Mouse (Mus musculus): ENCODE measurements around the gene Tyk2.

Tyk2 gene

DNA sequence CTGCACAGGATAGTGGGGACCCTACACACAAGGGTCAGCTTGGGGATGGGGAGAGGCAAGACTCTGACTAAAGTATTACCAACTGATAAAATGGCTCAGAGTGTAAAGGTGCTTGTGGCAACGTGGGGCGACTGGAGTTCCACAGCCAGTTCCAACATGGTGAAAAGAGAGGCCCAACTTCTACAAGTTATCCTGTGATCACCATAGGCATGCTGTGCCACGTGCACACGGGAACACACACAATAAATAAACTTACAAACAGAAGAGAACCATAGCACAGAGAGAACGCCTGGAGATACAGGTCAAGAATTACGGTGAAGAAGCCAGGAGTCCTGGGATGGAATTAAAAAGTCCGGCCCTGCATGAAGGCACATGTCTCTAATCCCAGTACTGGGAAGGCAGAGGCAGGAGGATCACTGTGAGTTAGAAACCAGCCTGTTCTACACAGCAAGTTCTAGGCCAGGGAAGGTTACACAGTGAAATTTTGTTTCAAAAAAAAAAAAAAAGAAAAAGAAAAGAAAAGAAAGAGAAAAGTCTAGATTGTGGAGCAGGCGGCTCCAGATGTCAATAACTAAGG, 18.1 kb upstream of the Tyk2 start:
- no peak for DNase-seq

DNA sequence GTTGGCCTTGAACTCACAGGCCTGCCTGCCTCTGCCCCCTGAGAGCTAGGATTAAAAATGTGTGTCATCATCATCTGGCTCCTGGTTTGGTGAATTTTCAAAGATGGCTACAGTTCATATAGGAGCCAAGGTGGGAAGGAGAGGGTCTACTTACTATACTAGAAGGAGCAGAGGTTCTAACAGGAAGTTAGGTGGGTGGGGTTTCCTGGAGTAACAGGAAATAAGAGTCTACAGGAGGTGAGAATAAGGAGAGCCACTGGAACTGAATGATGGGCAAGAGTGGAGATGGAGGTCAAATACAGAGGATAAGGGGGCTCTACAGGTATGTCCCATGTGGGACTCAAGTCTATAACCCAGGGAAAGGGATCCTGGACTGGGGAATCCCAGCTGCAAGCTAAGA, 17.4 kb upstream of the Tyk2 start:
- no peak for DNase-seq

DNA sequence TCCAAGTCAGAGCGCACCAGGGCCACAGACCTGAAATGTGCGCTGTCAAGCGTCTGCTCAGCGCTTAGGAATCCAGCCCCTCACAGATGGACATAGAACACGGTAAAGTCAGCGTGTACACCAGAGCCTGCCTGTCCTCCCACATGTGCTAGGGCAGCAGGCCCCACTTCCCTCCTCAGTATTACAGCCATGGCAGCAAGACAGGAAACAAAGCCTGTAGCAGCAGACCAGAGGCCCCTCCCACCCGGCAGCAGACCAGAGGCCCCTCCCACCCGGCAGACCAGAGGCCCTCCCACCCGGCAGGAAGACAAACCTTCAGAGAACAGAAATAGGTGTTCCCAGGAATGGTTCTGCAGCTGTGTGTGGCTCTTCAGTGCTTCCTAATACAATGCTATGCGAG, 15.7 kb upstream of the Tyk2 start:
- DNase-seq, result no peak

DNA sequence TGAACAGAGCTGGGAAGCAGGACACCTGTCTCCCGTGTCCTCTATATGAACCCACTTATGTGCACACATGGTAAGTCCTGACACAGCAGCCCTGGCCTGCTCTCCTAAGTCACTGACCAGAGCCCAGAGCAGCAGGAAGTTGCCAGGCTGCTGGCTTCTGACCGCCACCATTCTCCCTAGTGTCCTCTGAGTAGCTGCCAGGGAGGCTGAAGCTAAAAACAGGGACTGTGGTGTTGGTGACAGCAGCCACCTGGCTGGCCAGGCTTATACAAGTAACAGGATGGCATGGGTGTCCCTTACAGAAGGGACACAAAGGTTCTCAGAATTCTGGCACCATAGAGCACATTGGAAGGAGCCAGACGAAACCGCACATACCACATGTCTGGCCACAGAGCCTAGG, 14.4 kb upstream of the Tyk2 start:
- DNase-seq, result no peak

DNA sequence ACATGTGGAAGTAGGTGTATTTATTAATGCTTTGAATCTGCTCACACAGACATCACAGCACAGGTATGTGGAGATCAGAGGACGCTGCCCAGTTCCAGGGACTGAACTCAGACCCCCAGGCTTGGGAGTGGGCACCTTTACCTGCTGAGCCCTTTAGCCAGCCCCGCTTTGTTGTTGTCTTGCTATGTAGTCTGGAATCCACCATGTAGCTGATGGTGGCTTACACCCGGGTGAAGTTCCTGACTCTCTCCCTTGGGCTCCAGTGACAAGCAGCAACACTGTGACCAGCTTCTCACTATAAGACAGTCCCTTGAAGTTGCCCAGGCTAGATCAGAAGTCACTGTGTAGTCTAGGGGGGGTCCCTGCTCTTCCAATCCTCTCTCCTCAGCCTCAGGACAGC, 13.3 kb upstream of the Tyk2 start:
- DNase-seq, result no peak

DNA sequence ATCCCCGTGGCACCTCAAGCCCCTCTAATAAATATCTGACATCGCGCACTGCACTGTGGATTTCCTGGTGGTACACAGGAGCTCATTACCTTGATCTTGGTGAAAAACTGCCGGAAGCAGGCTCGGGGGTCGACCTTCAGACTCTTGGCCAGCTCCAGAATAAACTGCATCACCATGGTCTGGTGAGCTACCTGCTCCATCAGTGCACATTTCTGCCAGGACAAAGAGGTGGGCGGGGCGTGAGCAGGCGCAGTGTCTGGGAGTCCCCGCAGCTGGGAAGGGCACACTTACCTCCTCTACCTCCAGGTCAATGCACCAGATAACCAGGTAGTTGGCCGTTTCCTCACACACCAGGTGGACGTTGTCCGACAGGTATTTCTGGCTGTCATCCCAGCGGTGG, 10.9 kb upstream of the Tyk2 start:
- DNase-seq, result no peak

DNA sequence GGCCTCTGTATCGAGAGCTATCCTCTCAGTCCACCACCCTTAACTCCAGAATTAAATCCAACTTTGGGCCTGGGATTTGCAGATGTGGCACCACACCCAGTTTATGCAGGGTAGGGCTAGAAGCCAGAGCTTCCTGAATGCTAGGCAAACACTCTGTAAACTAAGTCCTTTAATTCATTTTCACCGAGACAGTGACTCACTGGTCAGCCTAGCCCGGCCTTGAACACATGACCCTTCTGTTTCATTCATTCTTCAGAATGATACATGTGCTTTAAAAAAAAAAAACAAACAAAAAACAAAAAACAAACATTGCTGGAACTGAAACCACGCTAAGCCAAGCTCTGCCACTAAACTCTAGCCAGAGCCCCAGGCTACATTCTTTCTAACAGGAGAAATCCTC, 7.3 kb upstream of the Tyk2 start:
- DNase-seq, result no peak

DNA sequence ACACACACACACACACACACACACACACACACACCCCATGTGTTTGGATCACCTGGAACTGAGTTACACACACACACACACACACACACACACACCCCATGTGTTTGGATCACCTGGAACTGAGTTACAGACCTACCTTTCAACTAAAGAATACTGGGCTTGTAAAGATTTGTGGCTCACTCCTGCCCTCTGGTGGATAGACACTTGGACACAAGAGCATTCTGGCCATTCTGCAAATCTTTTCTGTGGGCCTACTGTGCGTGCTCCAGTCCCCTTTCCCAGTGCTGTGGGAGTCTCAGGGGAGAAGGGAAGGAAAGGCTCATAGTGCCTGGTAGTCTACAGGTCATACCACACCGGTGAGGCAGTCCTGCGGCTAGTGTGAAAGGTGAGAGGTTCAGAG, 6.2 kb upstream of the Tyk2 start:
- DNase-seq, result peak; percentile 58 to 64

DNA sequence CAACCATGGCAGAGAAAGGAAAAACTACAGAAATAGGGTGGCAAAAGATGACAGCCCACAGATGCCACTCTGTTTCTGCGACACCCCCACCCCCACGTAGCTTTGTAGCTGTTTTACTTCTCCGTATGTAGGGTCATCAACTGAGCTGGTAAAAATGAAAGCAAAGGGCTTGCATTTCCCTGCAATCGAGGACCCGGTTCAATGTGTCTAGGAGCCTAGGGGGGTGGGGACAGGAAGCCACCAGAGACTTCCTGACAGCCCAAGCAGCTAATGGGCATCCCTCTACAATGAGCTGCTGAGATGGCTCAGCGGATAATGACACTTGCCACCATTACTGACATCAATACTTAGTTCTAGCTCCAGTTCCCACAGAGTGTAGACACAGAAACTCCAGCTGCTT, 5.4 kb upstream of the Tyk2 start:
- DNase-seq, result peak; percentile 30 to 57

DNA sequence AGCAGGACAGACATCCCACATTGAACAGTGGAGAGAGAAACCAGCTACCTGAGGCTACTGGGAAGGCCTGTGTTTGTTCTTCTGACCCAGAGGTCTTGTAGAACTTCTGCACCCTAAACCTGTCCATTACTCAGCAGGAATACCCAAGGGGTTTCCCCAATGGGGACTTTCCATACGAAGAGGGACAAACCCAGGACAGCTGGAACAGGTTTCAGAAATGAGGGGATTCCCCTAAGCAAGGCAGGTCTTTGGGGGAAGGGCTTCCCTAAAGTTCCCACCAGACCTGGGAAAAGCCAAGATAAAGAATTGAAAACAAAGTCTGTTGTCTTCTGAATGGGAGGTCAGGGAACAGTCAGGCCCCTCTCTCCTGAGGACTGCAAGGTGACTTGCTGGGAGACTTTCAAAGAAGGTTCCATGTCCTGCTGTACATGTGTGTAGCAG, 4.9 kb upstream of the Tyk2 start:
- DNase-seq, result no peak

DNA sequence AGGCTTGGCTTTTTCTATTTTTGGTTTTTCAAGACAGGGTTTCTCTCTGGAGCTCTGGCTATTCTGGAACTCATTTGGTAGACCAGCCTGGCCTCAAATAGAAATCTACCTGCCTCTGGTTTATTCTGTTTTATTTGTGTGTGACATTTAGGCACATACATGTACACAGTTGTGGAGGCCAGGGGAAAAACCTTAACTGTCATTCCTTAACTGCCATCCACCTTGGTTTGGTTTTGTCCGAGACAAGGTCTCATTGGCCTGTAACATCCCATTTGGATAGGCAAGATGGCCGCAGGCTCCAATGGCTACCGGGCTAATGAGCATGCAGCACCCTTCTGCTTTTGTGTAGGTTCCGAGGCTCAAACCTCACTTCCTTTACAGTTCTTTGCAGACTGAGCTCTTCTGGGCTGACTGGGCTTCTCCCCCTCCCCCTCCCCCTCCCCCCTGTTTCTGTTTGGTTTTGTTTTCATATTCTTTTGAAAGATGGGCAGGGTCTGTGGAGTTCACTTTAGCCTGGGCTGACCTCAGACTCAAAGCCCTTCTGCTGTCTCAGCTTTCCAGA, 4.4 kb upstream of the Tyk2 start:
- no peak for DNase-seq

DNA sequence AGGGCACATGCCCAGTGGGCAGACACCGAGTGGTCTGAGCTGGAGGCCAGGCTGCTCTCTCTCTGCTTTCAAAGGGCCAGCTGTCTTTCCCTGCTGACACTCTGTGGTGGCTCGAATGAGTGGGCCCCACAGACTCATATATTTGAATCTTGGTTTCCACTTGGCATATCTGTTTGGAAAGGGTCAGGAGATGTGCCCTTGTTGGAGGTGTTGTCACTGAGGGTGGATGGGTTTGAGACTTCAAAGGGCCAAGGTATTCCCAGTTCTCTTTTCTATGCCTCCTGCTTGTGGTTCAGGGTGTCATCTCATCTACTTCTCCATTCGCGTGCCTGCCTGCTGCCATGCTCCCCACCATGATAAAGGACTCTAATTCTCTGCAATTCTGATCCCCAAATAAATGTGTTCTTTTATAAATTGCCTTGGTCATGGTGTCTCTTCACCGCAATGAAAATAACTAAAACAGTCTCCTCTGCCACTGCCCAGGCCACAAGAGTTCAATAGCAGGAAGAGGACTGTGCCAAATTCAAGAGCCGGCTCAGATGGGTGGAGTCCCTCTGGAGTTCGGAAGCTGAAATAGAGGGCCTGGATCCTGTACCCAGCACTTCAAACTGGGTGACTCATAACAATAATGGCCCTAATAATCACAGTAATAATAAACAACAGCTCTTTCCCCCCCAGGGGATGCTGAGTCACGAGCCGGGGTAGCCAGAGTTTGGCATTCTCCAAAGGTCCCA, 3.7 kb upstream of the Tyk2 start:
- peak; percentile 79 to 86 for DNase-seq

DNA sequence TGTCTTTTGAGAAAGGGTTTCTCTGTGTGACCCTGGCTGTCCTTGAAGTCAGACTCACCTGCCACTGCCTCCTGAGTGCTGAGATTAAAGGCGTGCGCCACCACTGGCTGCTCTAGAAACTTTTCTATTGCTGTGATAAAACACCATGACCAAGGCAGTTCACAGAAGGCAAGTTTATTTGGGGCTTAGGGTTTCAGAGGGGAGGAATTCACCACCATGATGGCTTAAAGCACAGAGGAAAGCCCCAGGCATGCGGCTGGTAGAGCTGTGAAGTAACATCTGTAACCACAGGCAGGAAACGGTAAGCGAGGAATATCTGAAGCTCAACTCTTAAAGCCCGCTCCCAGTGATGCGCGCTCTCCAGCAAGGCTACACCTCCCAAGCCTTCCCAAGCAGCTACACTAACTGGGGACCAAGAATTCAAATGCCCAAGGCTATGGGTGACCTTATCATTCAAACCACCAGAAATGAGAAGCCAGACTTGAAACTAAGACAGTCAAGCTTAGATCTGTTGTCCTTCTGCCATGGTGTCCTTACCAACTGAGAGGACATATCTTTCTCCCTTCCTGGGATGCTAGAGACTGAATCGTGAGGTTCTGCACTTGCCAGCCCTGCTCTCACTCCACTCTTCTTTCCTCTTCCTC, 2.1 kb upstream of the Tyk2 start:
- no peak for DNase-seq

DNA sequence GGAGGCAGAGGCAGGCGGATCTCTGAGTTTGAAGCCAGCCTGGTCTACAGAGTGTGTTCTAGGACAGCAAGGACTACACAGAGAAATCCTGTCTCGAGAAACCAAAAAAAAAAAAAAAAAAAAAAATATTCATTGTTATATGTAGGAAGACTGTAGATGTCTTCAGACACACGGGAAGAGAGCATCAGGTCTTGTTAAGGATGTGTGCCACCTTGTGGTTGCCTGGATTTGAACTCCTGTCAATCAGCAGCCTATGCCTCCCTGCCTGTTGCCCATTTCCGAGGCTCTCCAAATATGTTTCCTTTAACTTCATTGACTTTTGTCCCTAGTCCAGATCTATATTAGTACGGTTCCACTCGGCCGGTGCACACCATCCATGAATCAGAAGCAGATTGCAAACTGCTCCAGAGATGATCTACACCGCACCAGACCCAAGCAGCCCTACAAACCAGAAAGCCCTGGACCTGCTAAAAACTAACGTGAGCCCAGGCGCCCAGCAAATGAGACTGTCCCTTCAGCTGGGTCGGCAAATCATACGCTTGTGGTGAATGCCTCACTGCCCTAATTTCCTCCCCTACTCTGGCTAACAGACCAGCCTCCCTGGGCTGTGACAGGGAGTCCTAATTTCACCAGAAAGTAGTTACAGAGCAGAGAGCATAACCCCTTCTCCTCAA, 1.2 kb upstream of the Tyk2 start:
- no peak for DNase-seq

DNA sequence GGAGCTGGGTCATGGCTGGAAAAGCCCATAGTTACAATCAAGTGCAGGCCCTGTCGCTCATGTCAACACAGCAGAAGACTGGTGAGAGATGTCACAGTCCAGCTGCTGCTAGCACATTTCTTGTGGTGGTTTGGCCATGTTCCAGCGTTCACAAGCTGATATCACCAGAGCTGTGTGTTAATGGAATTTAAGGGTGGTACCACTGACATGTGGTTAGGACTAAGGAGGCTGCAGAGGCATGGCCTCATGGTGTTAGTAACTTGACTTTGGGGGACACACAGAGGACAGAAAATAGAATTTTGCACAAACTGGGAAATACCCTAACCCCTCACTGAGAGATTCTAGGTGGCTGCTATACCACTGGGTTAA, 4.8 kb downstream of the Tyk2 start:
- no peak for DNase-seq

DNA sequence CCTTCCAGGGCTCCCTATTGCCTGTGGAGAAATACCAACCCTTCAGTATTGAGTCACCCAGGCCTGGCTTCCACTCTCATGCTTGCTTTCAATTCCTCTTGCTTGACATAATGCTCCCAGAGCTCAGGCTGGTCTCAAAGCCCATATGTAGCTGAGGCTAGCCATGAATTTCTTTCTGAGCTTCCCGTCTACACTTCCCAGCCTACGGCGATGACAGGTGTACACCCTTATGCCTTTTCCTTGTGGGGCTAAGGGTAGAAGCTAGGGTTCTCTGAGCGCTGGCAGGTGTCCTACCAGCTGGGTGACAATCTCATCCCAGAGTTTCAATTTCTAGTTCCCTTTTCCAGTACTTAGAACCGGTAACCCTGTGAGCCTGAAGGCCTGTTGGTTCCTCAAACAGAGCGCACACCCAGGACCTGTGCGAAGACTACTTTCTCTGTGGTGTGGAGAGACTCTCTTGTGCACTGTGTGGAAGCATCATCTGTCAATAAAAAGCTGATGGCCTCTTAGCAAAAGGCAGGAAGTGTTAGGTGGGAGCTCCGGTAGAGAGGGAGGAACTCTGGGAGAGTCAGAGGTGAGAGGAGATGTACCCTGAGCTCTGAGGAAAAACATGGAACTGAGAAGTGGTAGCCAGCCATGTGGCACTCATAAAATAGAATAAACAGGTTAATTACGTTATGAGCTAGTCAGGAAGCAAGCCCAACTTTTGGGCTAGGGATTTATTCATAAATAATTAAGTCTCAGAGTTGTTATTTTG, 5.4 kb downstream of the Tyk2 start:
- no peak for DNase-seq

DNA sequence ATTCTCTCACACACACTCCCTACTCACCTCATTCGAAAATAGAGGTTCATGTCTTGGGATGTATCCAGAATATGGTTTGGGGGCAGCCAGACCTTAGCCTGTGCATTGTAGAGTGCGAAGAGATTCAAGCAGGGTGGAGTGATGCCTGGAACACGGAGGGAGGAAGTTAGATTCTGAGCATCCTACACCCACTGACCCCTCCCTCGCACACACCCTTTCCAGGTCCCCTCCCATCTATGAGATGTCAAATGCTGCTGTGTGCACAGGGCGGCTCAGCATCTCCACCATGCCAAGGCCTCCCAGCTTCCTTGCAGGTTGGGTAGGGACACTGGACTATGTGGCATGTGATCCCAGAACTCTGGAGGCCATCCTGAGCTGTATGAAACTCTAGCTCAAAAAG, 6.2 kb downstream of the Tyk2 start:
- no peak for DNase-seq

DNA sequence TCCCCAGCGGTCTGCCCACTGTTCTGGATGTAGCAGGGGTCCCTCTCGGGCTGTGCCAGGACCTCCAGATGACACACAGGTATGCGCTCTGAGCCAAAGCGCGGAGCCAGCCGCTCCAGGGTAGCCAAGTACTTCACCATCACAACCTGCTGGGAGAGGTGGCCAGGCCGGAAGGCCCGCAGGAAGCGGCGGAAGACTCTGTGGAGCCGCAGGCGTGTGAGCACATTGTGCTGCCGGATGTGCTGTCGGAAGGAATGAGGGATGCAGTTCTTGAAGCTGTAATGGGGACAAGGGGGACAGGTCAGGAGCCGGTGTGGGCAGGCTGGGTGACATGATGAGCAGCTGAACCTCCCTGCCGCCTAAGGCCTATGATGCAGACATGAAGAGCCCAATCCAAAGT, 9.6 kb downstream of the Tyk2 start:
- no peak for DNase-seq

DNA sequence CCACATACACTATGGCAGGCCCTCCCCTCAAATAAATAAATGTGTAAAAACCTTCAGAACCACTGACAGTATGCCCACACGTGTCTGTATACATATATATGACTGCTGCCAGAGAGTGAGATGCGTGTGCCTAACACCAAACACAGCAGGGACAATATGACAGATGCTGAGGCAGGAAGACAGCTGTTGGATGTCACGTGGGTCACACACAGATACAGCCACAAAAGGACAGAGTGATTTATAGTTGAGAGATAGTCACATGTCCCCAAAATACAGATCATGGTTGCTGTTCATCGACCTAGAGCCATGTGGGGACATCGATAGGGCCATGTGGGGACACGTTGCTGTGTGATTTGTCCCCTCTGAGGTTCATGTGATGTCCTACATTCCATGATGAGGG, 14.0 kb downstream of the Tyk2 start:
- DNase-seq, result no peak

DNA sequence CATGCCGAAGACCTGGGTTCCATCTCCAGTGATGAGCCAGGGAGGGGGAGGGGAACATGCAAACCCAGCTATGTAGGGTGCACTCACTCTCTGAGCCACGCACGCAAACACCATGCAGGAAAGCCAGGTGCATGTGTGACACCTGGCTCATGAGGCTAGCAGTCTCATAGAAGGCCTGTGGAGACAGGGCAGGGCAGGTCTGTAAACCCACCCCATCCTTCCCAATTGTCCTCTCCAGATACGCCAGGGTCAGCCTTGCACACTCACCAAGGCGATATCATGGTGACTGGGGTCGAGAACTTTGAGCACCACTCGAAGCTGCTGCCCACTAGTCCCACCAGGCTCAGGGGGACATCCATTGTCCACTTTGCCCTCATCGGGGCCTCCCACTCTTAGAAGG, 15.9 kb downstream of the Tyk2 start:
- DNase-seq, result no peak

DNA sequence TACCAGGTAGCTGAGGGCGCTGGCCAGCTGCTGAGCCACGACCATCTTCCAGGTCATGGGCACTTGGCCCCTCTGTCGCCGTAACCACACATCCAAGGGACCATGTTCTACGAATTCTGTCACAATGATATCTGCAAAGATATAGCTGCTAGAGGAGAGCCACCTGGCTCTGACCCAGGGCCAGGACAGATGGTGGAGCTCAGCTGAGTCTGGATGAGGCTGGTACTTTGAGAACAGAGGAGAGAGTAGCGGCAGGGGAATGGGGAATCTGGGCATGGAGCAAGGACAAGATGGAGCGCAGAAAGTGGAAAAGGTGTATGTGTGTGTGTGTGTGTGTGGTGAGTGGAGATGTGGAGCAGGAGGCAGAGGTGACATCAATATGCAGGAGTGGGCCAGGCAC, 16.9 kb downstream of the Tyk2 start:
- DNase-seq, result no peak

DNA sequence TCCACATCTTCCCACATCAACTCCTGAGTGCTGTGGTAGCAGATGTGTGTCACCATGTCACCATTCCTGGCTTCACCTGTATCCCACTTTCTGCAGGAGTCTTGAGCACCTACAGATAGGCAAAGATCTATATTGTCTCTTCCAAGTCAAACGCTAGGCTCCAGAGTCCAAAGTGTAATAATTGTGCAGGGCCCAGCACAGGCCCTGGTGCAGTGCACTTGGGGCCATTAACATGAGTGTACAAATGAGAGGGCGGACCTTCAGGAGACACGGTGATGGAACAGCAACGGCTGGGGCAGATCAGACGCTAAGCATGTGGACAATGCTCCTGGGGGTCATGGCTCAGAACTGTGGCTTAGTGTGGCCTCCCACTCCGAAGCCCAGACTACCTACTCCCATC, 17.3 kb downstream of the Tyk2 start:
- DNase-seq, result no peak

Data from lung, adult 18-20 months (tissue).